Mouse (Mus musculus) neural tube, embryonic 12.5 days (tissue): Measurements from ENCODE around the gene Tmem258. TPM values are rescaled to one million over a fixed set of nuclear protein-coding genes. Genes with fewer than 3 reads are reported as not detected.

Source experiments
- microRNA-seq: library from miRNA; unstranded; fragments of <30 nt; microRNA quantifications from one replicate; pipeline ENCODE4, GENCODE M21; 2017
- polyA plus RNA-seq: library from polyadenylated mRNA; unstranded; fragments of >200 nt; fragmentation: Nextera tagmentation; extraction: Ambion mirVana; gene quantifications from 2 replicates; pipeline ENCODE4 v1.2.1, GENCODE M21; 2016

Tmem258 gene
- polyA plus RNA-seq, 1 experiment from 2014 or later = 342 TPM

Small RNA genes within 50 kb of the gene (microRNA-seq; reads per million reads assigned to microRNA genes)
- 1.5 reads per million for gene Mir6993

Other genes with a start within 250 kb of the Tmem258 start
- gene Fth1, start 223.4 kb upstream of the Tmem258 start, polyA plus RNA-seq = 1,314 and 1,378 TPM in 2 replicates
- gene Best1, start 202.4 kb upstream of the Tmem258 start, polyA plus RNA-seq = 1.0 and 1.9 TPM in 2 replicates
- 26.3 and 29.6 TPM in 2 replicates for gene Rab3il1, start 202.3 kb upstream of the Tmem258 start, polyA plus RNA-seq
- 11.4 and 13.3 TPM in 2 replicates for gene Fads3, start 162.4 kb upstream of the Tmem258 start, polyA plus RNA-seq
- gene Fads2, start 102.3 kb upstream of the Tmem258 start, polyA plus RNA-seq = 133 and 135 TPM in 2 replicates
- 162 and 167 TPM in 2 replicates for gene Fads1, start 21.1 kb upstream of the Tmem258 start, polyA plus RNA-seq
- gene Fen1, start 155 bp downstream of the Tmem258 start, polyA plus RNA-seq = 69.6 and 73.6 TPM in 2 replicates
- gene Myrf, start 36.7 kb downstream of the Tmem258 start, polyA plus RNA-seq = 1.0 and 1.4 TPM in 2 replicates
- 4.9 and 5.0 TPM in 2 replicates for gene Dagla, start 100.9 kb downstream of the Tmem258 start, polyA plus RNA-seq
- 4.8 and 5.4 TPM in 2 replicates for gene Syt7, start 185.1 kb downstream of the Tmem258 start, polyA plus RNA-seq